ENCODE assay signal across 1 mouse cellular context in genomic region chr7:45568601-45569473, GRCm38 (mm10).
A peak's percentile ranks its signal among the peaks of the same experiment; 100 is the strongest.
TF ChIP-seq lines count a peak whose summit lies in the region.

No protein-coding gene starts in this region.

TF ChIP-seq in MEL, 35 proteins besides CTCF, POLR2A, EP300 and RAD21 (continued from another document):
- TF ChIP-seq UBTF (IDR thresholded peaks at IDR 0.05; ENCODE audit: borderline replicate concordance, insufficient read depth, low read depth, low read length): no peak
- TF ChIP-seq ZKSCAN1 (IDR thresholded peaks at IDR 0.05; ENCODE audit: low read depth, low read length): no peak
- 0 out of 2 replicates have a peak, but pooled peaks have one; percentile 11 for TF ChIP-seq USF1 (IDR thresholded peaks at IDR 0.05; ENCODE audit: low read depth, low read length)
- TF ChIP-seq MYC (IDR thresholded peaks at IDR 0.05; ENCODE audit: low read depth, low read length): 0 out of 2 replicates have a peak, but pooled peaks have one; percentile 37
- peak; percentile 52 for TF ChIP-seq MAX (IDR thresholded peaks at IDR 0.05; ENCODE audit: low read length)
- peak; percentile 91 for TF ChIP-seq GATA1 (IDR thresholded peaks at IDR 0.05; ENCODE audit: low read depth, low read length)
- TF ChIP-seq POLR2AphosphoS2 (IDR thresholded peaks at IDR 0.05; ENCODE audit: low read length): peak; percentile 51; the same call in 1 of the 2 replicates
- peak; percentile 79 for TF ChIP-seq TCF12 (IDR thresholded peaks at IDR 0.05; ENCODE audit: low read depth, low read length)
- TF ChIP-seq KAT2A (conservative IDR thresholded peaks at IDR 0.05; ENCODE audit: low read depth, low read length): 0 out of 2 replicates have a peak, but pooled peaks have one; percentile 14
- TF ChIP-seq MXI1 (IDR thresholded peaks at IDR 0.05; ENCODE audit: low read depth, low read length): peak; percentile 46; the same call in 1 of the 2 replicates
- TF ChIP-seq ZC3H11A (IDR thresholded peaks at IDR 0.05; ENCODE audit: low read depth, low read length): no peak
- TF ChIP-seq ZMIZ1 (IDR thresholded peaks at IDR 0.05; ENCODE audit: low read depth, low read length): peak; percentile 99
- TF ChIP-seq CHD1 (IDR thresholded peaks at IDR 0.05; ENCODE audit: low read depth, low read length): no peak
- TF ChIP-seq MAFK (IDR thresholded peaks at IDR 0.05; ENCODE audit: borderline replicate concordance, low read depth, low read length): 0 out of 2 replicates have a peak, but pooled peaks have one; percentile 42
- TF ChIP-seq RCOR1 (IDR thresholded peaks at IDR 0.05; ENCODE audit: low read depth, low read length): no peak
- no peak; the same call in 1 of the 2 replicates for TF ChIP-seq NELFE (IDR thresholded peaks at IDR 0.05; ENCODE audit: low read depth, low read length)
- TF ChIP-seq HCFC1 (IDR thresholded peaks at IDR 0.05; ENCODE audit: low read depth, low read length): no peak
- no peak for TF ChIP-seq NRF1 (IDR thresholded peaks at IDR 0.05; ENCODE audit: insufficient read depth, low read depth, low read length, poor library complexity, severe bottlenecking)
- TF ChIP-seq ZNF384 (IDR thresholded peaks at IDR 0.05; ENCODE audit: low read depth, low read length): no peak
- TF ChIP-seq TAL1 (IDR thresholded peaks at IDR 0.05; ENCODE audit: low read length): peak; percentile 62
- no peak for TF ChIP-seq ELF1 (IDR thresholded peaks at IDR 0.05; ENCODE audit: low read depth, low read length)
- TF ChIP-seq CHD2 (IDR thresholded peaks at IDR 0.05; ENCODE audit: low read length): no peak
- TF ChIP-seq JUND (IDR thresholded peaks at IDR 0.05; ENCODE audit: low read depth, low read length): no peak
- peak; percentile 84 for TF ChIP-seq ETS1 (IDR thresholded peaks at IDR 0.05; ENCODE audit: low read depth, low read length)
